Mouse (Mus musculus) cerebellum, adult (tissue): ENCODE measurements around the gene Arg1.
A peak's percentile ranks its signal among the peaks of the same experiment; 100 is the strongest.

Experiments
- ATAC-seq: cut with Nextera tagmentation; 2 replicates; pipeline ENCODE4 v1.9.2; 2017; ENCODE audit warnings: mild to moderate bottlenecking, moderate library complexity, mixed read lengths; ENCODE audit not compliant: insufficient number of reproducible peaks, low FRiP score, low TSS enrichment

The Arg1 gene

GRCm38 (mm10) chr10:24915486-24915885 lies 11.8 kb downstream of the Arg1 start:
- no peak for ATAC-seq

- ATAC-seq: no peak
Measured at GRCm38 (mm10) chr10:24912576-24912975, 14.7 kb downstream of the Arg1 start.

GRCm38 (mm10) chr10:24911199-24911598 lies 16.1 kb downstream of the Arg1 start:
- ATAC-seq: no peak

- no peak for ATAC-seq
Measured at GRCm38 (mm10) chr10:24905627-24906026, 21.7 kb downstream of the Arg1 start.

GRCm38 (mm10) chr10:24895927-24896326 lies 31.4 kb downstream of the Arg1 start:
- peak; percentile 49; the same call in 1 of the 2 replicates for ATAC-seq

- ATAC-seq: peak; percentile 85
Measured at GRCm38 (mm10) chr10:24888343-24888742, 38.9 kb downstream of the Arg1 start.

- ATAC-seq: no peak
Measured at GRCm38 (mm10) chr10:24886008-24886407, 41.3 kb downstream of the Arg1 start.

- no peak for ATAC-seq
Measured at GRCm38 (mm10) chr10:24873624-24874023, 53.7 kb downstream of the Arg1 start.

- ATAC-seq: peak; percentile 99
Measured at GRCm38 (mm10) chr10:24869760-24870290, 57.5 kb downstream of the Arg1 start, which contains the start of gene Med23. Med23 (plus strand) TSS chr10:24869986.
